Mouse (Mus musculus): ENCODE results near the gene Bet1l. TPM values are rescaled to one million over a fixed set of nuclear protein-coding genes. Genes with fewer than 3 reads are reported as not detected.

Gene Bet1l
- polyA plus RNA-seq, 1 experiment = 30.8 TPM

- WGBS = 89% methylated on average over 7 of the region's 7 CpGs
- Histone ChIP-seq H3K4me1 (ENCODE audit: control insufficient read depth, insufficient read depth, low read length) (no peaks in the 10 kb centered on the region; the same call in 1 of the 2 replicates), H3K27me3 (ENCODE audit: control insufficient read depth, insufficient read depth, low read length) (no peaks in the 10 kb centered on the region), H3K4me3 (replicated peaks; ENCODE audit: insufficient read depth, low read depth, low read length) (no peak overlapping the region), H3K27ac (ENCODE audit: insufficient read depth, low read length) (no peak overlapping the region)
- no peak for TF ChIP-seq POLR2A (IDR thresholded peaks at IDR 0.05; ENCODE audit: borderline replicate concordance, insufficient read depth, low read length)
- no peak for TF ChIP-seq CTCF (IDR thresholded peaks at IDR 0.05; ENCODE audit: borderline replicate concordance, insufficient read depth, low read depth, low read length)
- no peak for DNase-seq
These were observed 22.0 kb upstream of the Bet1l start for GRCm38 (mm10) chr7:140879355-140879754.

DNA sequence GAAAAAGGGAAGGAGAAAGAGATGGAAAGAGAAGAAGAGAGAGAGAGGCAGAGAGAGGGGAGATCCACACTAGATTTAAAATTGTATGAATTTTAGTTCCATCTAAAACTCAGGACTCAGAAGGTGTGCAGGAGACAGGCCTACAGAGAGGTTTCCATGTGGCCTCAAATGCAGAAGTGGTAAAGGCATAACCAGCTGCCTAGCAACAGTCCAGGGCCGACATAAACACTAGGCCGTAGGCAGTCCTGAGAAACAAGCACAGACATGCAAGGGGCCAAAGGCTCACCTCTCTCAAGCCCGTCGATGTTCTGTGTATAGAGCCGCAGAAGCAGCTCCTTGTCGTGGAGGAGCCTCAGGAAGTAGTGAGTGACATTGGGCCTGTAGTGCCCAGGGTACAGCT lies 20.0 kb upstream of the Bet1l start:
- H3K4me1 ChIP-seq (ENCODE audit: control insufficient read depth, insufficient read depth, low read length) = no peaks in the 10 kb centered on the region
- WGBS = 89% methylated on average over 6 of the region's 6 CpGs
- DNase-seq = no peak
- H3K27ac ChIP-seq (ENCODE audit: insufficient read depth, low read length) = no peak overlapping the region
- no peaks in the 10 kb centered on the region for H3K27me3 ChIP-seq (ENCODE audit: control insufficient read depth, insufficient read depth, low read length)
- TF ChIP-seq CTCF (IDR thresholded peaks at IDR 0.05; ENCODE audit: borderline replicate concordance, insufficient read depth, low read depth, low read length) = no peak
- no peak for TF ChIP-seq POLR2A (IDR thresholded peaks at IDR 0.05; ENCODE audit: borderline replicate concordance, insufficient read depth, low read length)
- no peak overlapping the region for H3K4me3 ChIP-seq (replicated peaks; ENCODE audit: insufficient read depth, low read depth, low read length)

DNA sequence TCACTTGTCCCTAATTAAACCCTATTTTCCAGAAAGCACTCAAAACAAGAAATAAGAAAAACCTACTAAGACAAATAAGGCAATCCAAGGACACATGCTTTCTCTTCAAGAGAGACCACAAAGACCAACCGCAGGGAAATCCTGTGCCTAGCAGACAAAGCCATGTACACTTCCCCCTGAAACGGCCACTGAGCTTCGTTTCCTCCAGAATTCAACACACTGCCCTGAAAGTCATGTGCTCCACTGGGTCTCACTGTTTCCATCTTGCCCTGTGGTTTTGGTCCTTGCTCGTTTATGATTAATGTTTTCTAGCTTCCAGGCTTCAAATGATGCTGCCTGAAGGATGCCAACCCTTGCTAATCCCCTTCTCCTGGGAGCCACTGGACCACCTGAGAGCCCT lies 16.8 kb upstream of the Bet1l start:
- no peaks in the 10 kb centered on the region for H3K27me3 ChIP-seq (ENCODE audit: control insufficient read depth, insufficient read depth, low read length)
- no peak overlapping the region for H3K27ac ChIP-seq (ENCODE audit: insufficient read depth, low read length)
- H3K4me3 ChIP-seq (replicated peaks; ENCODE audit: insufficient read depth, low read depth, low read length) = no peak overlapping the region
- H3K4me1 ChIP-seq (ENCODE audit: control insufficient read depth, insufficient read depth, low read length) = no peaks in the 10 kb centered on the region
- DNase-seq = no peak
- TF ChIP-seq POLR2A (IDR thresholded peaks at IDR 0.05; ENCODE audit: borderline replicate concordance, insufficient read depth, low read length) (no peak), CTCF (IDR thresholded peaks at IDR 0.05; ENCODE audit: borderline replicate concordance, insufficient read depth, low read depth, low read length) (no peak)
- 94% methylated on average over 4 of the region's 4 CpGs for WGBS

- Histone ChIP-seq H3K4me1 (ENCODE audit: control insufficient read depth, insufficient read depth, low read length) (peaks cover 11% of the 10 kb centered on the region), H3K27ac (ENCODE audit: insufficient read depth, low read length) (no peak overlapping the region), H3K27me3 (ENCODE audit: control insufficient read depth, insufficient read depth, low read length) (no peaks in the 10 kb centered on the region), H3K4me3 (replicated peaks; ENCODE audit: insufficient read depth, low read depth, low read length) (no peak overlapping the region)
- no peak for TF ChIP-seq CTCF (IDR thresholded peaks at IDR 0.05; ENCODE audit: borderline replicate concordance, insufficient read depth, low read depth, low read length)
- no peak for TF ChIP-seq POLR2A (IDR thresholded peaks at IDR 0.05; ENCODE audit: borderline replicate concordance, insufficient read depth, low read length)
- 82% methylated on average over 12 of the region's 12 CpGs for WGBS
- DNase-seq = no peak
These were observed 7.4 kb upstream of the Bet1l start for GRCm38 (mm10) chr7:140864761-140865160.

GRCm38 (mm10) chr7:140860728-140861127 lies 3.4 kb upstream of the Bet1l start:
- WGBS = 16% methylated on average over 5 of the region's 5 CpGs
- no peak overlapping the region for H3K27ac ChIP-seq (ENCODE audit: insufficient read depth, low read length)
- H3K4me3 ChIP-seq (replicated peaks; ENCODE audit: insufficient read depth, low read depth, low read length) = no peak overlapping the region
- no peaks in the 10 kb centered on the region for H3K27me3 ChIP-seq (ENCODE audit: control insufficient read depth, insufficient read depth, low read length)
- peak in 1 of 2 experiments; percentile 26 for DNase-seq
- peaks cover 23% of the 10 kb centered on the region for H3K4me1 ChIP-seq (ENCODE audit: control insufficient read depth, insufficient read depth, low read length)
- TF ChIP-seq POLR2A (IDR thresholded peaks at IDR 0.05; ENCODE audit: borderline replicate concordance, insufficient read depth, low read length) (no peak), CTCF (IDR thresholded peaks at IDR 0.05; ENCODE audit: borderline replicate concordance, insufficient read depth, low read depth, low read length) (no peak)

- H3K27ac ChIP-seq (ENCODE audit: insufficient read depth, low read length) = no peak overlapping the region
- H3K27me3 ChIP-seq (ENCODE audit: control insufficient read depth, insufficient read depth, low read length) = no peaks in the 10 kb centered on the region
- H3K4me1 ChIP-seq (ENCODE audit: control insufficient read depth, insufficient read depth, low read length) = peaks cover 26% of the 10 kb centered on the region
- DNase-seq = no peak
- no peak overlapping the region for H3K4me3 ChIP-seq (replicated peaks; ENCODE audit: insufficient read depth, low read depth, low read length)
- TF ChIP-seq POLR2A (IDR thresholded peaks at IDR 0.05; ENCODE audit: borderline replicate concordance, insufficient read depth, low read length) (no peak), CTCF (IDR thresholded peaks at IDR 0.05; ENCODE audit: borderline replicate concordance, insufficient read depth, low read depth, low read length) (no peak)
- WGBS = 50% methylated on average over 6 of the region's 6 CpGs
These were observed 2.6 kb upstream of the Bet1l start for GRCm38 (mm10) chr7:140859997-140860396.

GRCm38 (mm10) chr7:140858746-140859145 lies 1.4 kb upstream of the Bet1l start:
- H3K4me1 ChIP-seq (ENCODE audit: control insufficient read depth, insufficient read depth, low read length) = peaks cover 28% of the 10 kb centered on the region
- H3K27ac ChIP-seq (ENCODE audit: insufficient read depth, low read length) = no peak overlapping the region
- no peak for TF ChIP-seq POLR2A (IDR thresholded peaks at IDR 0.05; ENCODE audit: borderline replicate concordance, insufficient read depth, low read length)
- no peak for TF ChIP-seq CTCF (IDR thresholded peaks at IDR 0.05; ENCODE audit: borderline replicate concordance, insufficient read depth, low read depth, low read length)
- H3K4me3 ChIP-seq (replicated peaks; ENCODE audit: insufficient read depth, low read depth, low read length) = peak overlapping the region; percentile 86
- no peaks in the 10 kb centered on the region for H3K27me3 ChIP-seq (ENCODE audit: control insufficient read depth, insufficient read depth, low read length)
- DNase-seq = no peak
- WGBS = 87% methylated on average over 8 of the region's 8 CpGs

DNA sequence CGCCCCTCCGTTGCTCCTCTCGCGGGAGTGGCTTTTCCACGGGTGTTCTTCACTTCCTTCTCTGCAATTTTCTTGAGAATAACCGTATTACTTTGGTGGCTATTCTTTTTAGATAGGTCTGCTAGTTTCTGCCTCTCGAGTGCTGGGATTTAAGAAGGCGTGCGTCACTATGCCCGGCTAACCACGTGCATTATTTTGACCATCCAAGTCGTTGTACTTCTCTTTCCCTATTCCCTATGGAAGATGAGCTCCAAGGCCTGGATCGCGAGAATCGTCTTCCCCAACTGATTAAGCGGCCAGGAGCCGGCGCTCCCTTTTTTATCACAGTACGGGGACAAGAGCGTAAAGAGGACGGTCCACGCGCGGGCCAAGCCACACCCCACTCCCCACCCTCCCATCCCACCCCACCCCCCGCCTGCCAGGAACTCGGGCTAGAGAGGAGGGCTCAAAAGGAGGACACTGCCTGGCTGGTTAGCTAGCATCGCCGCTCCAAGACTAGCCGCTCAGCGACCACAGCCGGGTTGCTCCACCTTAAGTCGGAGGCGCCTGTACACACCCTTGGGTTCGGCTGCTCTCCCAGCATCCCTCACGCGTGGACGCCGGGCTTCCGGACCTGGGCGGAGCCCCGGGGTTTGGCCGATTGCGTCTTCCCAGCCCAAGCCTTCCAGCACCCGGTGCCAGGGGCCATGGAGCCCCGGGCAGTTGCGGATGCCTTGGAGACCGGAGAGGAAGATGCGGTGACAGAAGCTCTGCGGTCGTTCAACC lies 410 bp downstream of the Bet1l start, which contains the start of gene Ric8a:
Ric8a (plus strand) TSS at position 173 of the 765 bp plus-strand sequence.
- peak within 1 kb of the TSS; percentile 82 for H3K27ac ChIP-seq (ENCODE audit: insufficient read depth, low read length)
- TF ChIP-seq CTCF (IDR thresholded peaks at IDR 0.05; ENCODE audit: borderline replicate concordance, insufficient read depth, low read depth, low read length) = no peak
- TF ChIP-seq POLR2A (IDR thresholded peaks at IDR 0.05; ENCODE audit: borderline replicate concordance, insufficient read depth, low read length) = peak; percentile 68; the same call in 1 of the 2 replicates
- DNase-seq = peak; percentile 90
- H3K27me3 ChIP-seq (ENCODE audit: control insufficient read depth, insufficient read depth, low read length) = no peaks in the 10 kb centered on the region
- peak within 1 kb of the TSS; percentile 86 for H3K4me3 ChIP-seq (replicated peaks; ENCODE audit: insufficient read depth, low read depth, low read length)
- under 1% methylated on average over 50 of the region's 50 CpGs for WGBS
- peaks cover 28% of the 10 kb centered on the region for H3K4me1 ChIP-seq (ENCODE audit: control insufficient read depth, insufficient read depth, low read length)

Data from cerebellum, adult 2 months (tissue).